Mouse (Mus musculus) liver, postnatal 0 days (tissue): ENCODE data around the gene Slc35f6.

Source experiments
- CTCF ChIP-seq: sonication (generic); IDR thresholded peaks from 2 replicates; pipeline ENCODE4 v1.5.1; 2016; ENCODE audit warnings: antibody characterized with exemption, low read depth
- EP300 ChIP-seq: IDR thresholded peaks from 2 replicates; pipeline ENCODE4 v1.6.1; 2016; ENCODE audit warnings: antibody characterized with exemption, low read depth, mild to moderate bottlenecking

DNA sequence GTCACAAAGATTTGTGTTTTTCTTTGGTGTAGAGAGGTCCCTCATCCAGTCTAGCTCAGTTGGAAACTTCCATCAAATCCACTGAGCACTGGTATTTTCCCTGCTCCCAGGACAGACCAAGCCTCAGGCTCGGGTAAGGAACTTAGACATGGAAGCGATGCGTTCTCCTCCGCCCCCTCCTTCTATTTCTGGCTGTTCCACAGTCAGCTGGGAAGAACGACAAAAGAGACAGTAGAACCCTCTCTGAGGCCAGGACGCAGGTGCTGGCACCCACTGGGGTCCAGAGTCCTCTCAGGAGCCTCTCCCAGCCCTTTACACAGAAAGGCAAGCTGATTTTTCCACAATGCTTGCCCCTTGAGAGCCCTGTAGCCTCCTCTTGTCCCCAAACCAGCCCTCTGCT lies 17.3 kb upstream of the Slc35f6 start:
- TF ChIP-seq EP300 = no peak
- TF ChIP-seq CTCF = no peak
